Mouse (Mus musculus) spleen, adult 2 months (tissue): ENCODE measurements around the gene Syngr1.

Experiments used
- CTCF ChIP-seq: fragments of 200-500 bp; IDR thresholded peaks from 2 replicates; pipeline ENCODE4 v1.5.1; 2011; ENCODE audit warnings: mild to moderate bottlenecking, inconsistent platforms; ENCODE audit not compliant: insufficient read depth, insufficient read length, insufficient replicate concordance; ENCODE audit errors: extremely low read depth
- POLR2A ChIP-seq: fragments of 200-500 bp; IDR thresholded peaks from 2 replicates; pipeline ENCODE4 v1.6.1; 2011; ENCODE audit warnings: low read depth, low read length, inconsistent platforms

DNA sequence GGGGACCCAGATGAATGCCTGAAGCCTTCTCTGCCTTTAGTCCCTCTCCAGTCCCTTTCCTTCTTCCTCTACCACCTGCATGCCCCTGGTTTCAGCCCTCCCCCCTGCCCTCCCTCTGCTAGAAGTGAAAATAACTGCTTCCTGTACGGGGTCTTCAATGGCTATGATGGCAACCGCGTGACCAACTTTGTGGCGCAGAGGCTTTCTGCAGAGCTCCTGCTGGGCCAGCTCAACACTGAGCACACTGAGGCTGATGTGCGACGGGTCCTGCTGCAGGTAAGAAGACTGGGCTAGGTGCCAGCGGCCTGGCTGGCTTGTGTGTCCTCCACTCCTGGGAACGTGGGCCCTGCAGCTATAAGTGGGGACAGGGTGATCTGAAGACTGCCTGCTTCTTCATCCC is 57.4 kb downstream of the Syngr1 start:
- TF ChIP-seq CTCF, result no peak
- TF ChIP-seq POLR2A, result no peak
